Mouse (Mus musculus) heart, adult 2 months (tissue): ENCODE measurements at regions not wholly inside any gene's neighbourhood (a gene's known extent, or its start where the extent isn't known, plus 50 kb on each side); places are given as distances from the start of the nearest gene placed in this dataset.

Experiments used
- CTCF ChIP-seq: fragments of 200-600 bp; IDR thresholded peaks from 2 replicates; pipeline ENCODE4 v1.8.1; 2022; ENCODE audit warnings: antibody characterized with exemption, mild to moderate bottlenecking, moderate library complexity
- EP300 ChIP-seq: fragments of 200-500 bp; IDR thresholded peaks from 2 replicates; pipeline ENCODE4 v1.6.1; 2011; ENCODE audit warnings: low read depth, low read length, control low read depth; ENCODE audit not compliant: insufficient read depth
- POLR2A ChIP-seq: fragments of 200-500 bp; IDR thresholded peaks from 2 replicates; pipeline ENCODE4 v1.6.1; 2011; ENCODE audit warnings: mild to moderate bottlenecking, low read depth, low read length, control low read depth; ENCODE audit not compliant: insufficient read depth

- TF ChIP-seq CTCF (no peak), POLR2A (no peak), EP300 (no peak)
These were observed 345.9 kb upstream of the Pik3r1 start for GRCm38 (mm10) chr13:102113941-102114340.
